Mouse (Mus musculus) myocyte (in vitro differentiated cells): ENCODE results near the gene Odf4.

Experiments used
- E2F4 ChIP-seq: IDR thresholded peaks from one replicate; pipeline ENCODE4 v1.6.1; 2011; ENCODE audit warnings: mild to moderate bottlenecking, control low read depth, moderate library complexity; ENCODE audit not compliant: insufficient read depth
- MYOG ChIP-seq, 3 experiments: IDR thresholded peaks; one replicate each; pipeline ENCODE4 v1.6.1; 2011; ENCODE audit warnings: control low read depth in 2 of 3, low read depth in 2 of 3, mild to moderate bottlenecking in 2 of 3; ENCODE audit not compliant: insufficient read length in 2 of 3, control insufficient read depth in 1 of 3, insufficient read depth in 1 of 3
- POLR2A ChIP-seq: IDR thresholded peaks from one replicate; pipeline ENCODE4 v1.6.1; 2011; ENCODE audit warnings: low read depth, mild to moderate bottlenecking, control low read depth, moderate library complexity; ENCODE audit not compliant: insufficient read length
- REST ChIP-seq: IDR thresholded peaks from one replicate; pipeline ENCODE4 v1.6.1; 2011; ENCODE audit warnings: mild to moderate bottlenecking, control low read depth, moderate library complexity; ENCODE audit not compliant: insufficient read depth, insufficient read length
- TCF12 ChIP-seq: IDR thresholded peaks from one replicate; pipeline ENCODE4 v1.6.1; 2011; ENCODE audit warnings: mild to moderate bottlenecking, control low read depth; ENCODE audit not compliant: poor library complexity, insufficient read depth, severe bottlenecking
- USF1 ChIP-seq: IDR thresholded peaks from one replicate; pipeline ENCODE4 v1.6.1; 2011; ENCODE audit warnings: low read depth, mild to moderate bottlenecking, control low read depth, moderate library complexity

GRCm38 (mm10) chr11:68957971-68958370, 31.1 kb upstream of the Odf4 start:
- TF ChIP-seq MYOG (IDR thresholded peaks at IDR 0.05; ENCODE audit: control insufficient read depth in 1 of 3, insufficient read depth in 1 of 3, insufficient read length in 2 of 3, low read depth in 2 of 3), result no peak
- TF ChIP-seq POLR2A, result no peak
- no peak for TF ChIP-seq USF1
- TF ChIP-seq REST, result no peak
- no peak for TF ChIP-seq E2F4
- TF ChIP-seq TCF12, result no peak
